Mouse (Mus musculus): ENCODE measurements around the gene Krt14. TPM values are rescaled to one million over a fixed set of nuclear protein-coding genes. Genes with fewer than 3 reads are reported as not detected.

Krt14 gene
- polyA plus RNA-seq, 1 experiment from 2014 or later: 7.8 TPM

GRCm38 (mm10) chr11:100203448-100203847 is 3.9 kb downstream of the Krt14 start:
- ATAC-seq (replicated peaks; ENCODE audit: extremely low read depth, insufficient read depth, low FRiP score): no peak
- H3K9me3 ChIP-seq (replicated peaks; ENCODE audit: control insufficient read depth, low read length): no peaks in the 10 kb centered on the region
- H3K4me1 ChIP-seq (ENCODE audit: control insufficient read depth, insufficient read depth, low read length): no peaks in the 10 kb centered on the region
- H3K4me3 ChIP-seq (ENCODE audit: low read length): no peak overlapping the region
- no peak overlapping the region for H3K27ac ChIP-seq (ENCODE audit: low read length)
- no peak overlapping the region for H3K4me2 ChIP-seq (ENCODE audit: low read depth, low read length)
- H3K27me3 ChIP-seq (ENCODE audit: control insufficient read depth, insufficient read depth, low read length): no peaks in the 10 kb centered on the region
- H3K36me3 ChIP-seq (ENCODE audit: control insufficient read depth, insufficient read depth): no peaks in the 10 kb centered on the region
- WGBS: 18% methylated on average over 6 of the region's 6 CpGs
- H3K9ac ChIP-seq (ENCODE audit: low read length): no peak overlapping the region

GRCm38 (mm10) chr11:100202906-100203305 is 4.4 kb downstream of the Krt14 start:
- no peak overlapping the region for H3K9ac ChIP-seq (ENCODE audit: low read length)
- WGBS: 72% methylated on average over 4 of the region's 4 CpGs

DNA sequence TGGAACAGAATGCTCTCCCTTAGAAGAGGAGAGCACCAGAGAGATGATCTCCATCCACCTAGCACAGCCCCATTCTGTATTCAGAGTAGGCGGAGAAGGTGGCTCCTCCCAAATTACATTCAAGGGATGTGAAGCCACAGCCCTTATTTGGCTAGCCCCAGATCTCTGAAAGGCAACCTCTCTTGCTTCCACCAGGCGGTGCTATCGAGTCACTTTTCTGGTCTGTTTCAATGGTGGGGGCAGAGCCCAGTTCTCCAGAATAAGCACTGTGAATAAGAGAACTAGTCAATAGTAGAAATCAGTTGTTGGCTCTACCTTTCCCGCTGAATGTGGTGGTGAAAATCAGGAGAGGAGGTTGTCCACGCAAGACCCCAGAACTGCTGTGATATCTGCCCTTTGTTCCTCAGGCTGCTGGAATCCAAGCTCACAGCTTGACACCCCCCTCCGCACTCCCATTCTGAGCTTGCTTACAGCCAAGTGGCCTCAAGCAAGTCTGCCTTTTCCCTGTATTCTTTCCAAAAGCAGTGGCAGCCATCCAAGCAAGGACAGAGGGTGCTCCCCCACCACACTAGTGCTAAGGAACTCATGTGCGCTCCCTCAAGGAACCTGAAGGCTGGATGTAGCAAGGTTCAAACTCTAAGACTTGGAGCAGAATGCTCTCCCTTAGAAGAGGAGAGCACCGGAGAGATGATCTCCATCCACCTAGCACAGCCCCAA is 7.1 kb downstream of the Krt14 start:
- Histone ChIP-seq H3K36me3 (ENCODE audit: control insufficient read depth, insufficient read depth) (no peaks in the 10 kb centered on the region), H3K9ac (ENCODE audit: low read length) (no peak overlapping the region), H3K4me2 (ENCODE audit: low read depth, low read length) (no peak overlapping the region), H3K27me3 (ENCODE audit: control insufficient read depth, insufficient read depth, low read length) (no peaks in the 10 kb centered on the region), H3K9me3 (replicated peaks; ENCODE audit: control insufficient read depth, low read length) (no peaks in the 10 kb centered on the region), H3K4me1 (ENCODE audit: control insufficient read depth, insufficient read depth, low read length) (no peaks in the 10 kb centered on the region), H3K27ac (ENCODE audit: low read length) (no peak overlapping the region), H3K4me3 (ENCODE audit: low read length) (no peak overlapping the region)
- no peak for ATAC-seq (replicated peaks; ENCODE audit: extremely low read depth, insufficient read depth, low FRiP score)
- 47% methylated on average over 8 of the region's 8 CpGs for WGBS

More at GRCm38 (mm10) chr11:100202906-100203305, 4.4 kb downstream of the Krt14 start:
- Histone ChIP-seq H3K27ac (ENCODE audit: low read length) (no peak overlapping the region), H3K9me3 (replicated peaks; ENCODE audit: control insufficient read depth, low read length) (no peaks in the 10 kb centered on the region), H3K4me3 (ENCODE audit: low read length) (no peak overlapping the region), H3K36me3 (ENCODE audit: control insufficient read depth, insufficient read depth) (no peaks in the 10 kb centered on the region), H3K4me1 (ENCODE audit: control insufficient read depth, insufficient read depth, low read length) (no peaks in the 10 kb centered on the region), H3K27me3 (ENCODE audit: control insufficient read depth, insufficient read depth, low read length) (no peaks in the 10 kb centered on the region), H3K4me2 (ENCODE audit: low read depth, low read length) (no peak overlapping the region)
- no peak for ATAC-seq (replicated peaks; ENCODE audit: extremely low read depth, insufficient read depth, low FRiP score)

- no peaks in the 10 kb centered on the region for H3K9me3 ChIP-seq (replicated peaks; ENCODE audit: control insufficient read depth, low read length)
- 56% methylated on average over 4 of the region's 4 CpGs for WGBS
Measured at GRCm38 (mm10) chr11:100198666-100199065, 8.7 kb downstream of the Krt14 start.

DNA sequence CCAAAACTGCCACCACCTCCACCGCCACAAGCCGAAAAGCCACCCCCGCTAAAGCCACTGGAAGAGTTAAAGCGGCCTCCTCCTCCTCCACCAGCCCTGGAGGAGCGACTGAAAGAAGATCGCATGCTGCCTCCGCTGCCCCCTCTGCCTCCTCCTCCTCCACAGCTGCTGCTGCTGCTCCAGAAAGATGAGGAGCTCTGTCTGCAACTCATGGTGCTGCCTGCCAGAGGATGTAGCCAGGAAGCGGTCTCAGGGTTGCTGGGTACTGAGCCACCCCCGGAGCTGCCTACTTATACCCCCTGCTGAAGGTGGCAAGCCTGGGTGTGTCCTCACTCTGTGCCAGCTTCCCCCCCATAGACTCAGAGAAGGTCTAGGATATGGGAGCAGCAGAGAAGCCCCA is 14.4 kb downstream of the Krt14 start, which contains the start of gene Krt9:
Gene Krt9 (minus strand): TSS at position 255 of the 400 bp plus-strand sequence.
- no peak for ATAC-seq (replicated peaks; ENCODE audit: extremely low read depth, insufficient read depth, low FRiP score)
- 37% methylated on average over 9 of the region's 9 CpGs for WGBS

More at GRCm38 (mm10) chr11:100198666-100199065, 8.7 kb downstream of the Krt14 start:
- H3K4me2 ChIP-seq (ENCODE audit: low read depth, low read length): no peak overlapping the region
- no peak overlapping the region for H3K9ac ChIP-seq (ENCODE audit: low read length)
- H3K27ac ChIP-seq (ENCODE audit: low read length): no peak overlapping the region
- H3K36me3 ChIP-seq (ENCODE audit: control insufficient read depth, insufficient read depth): no peaks in the 10 kb centered on the region
- no peak for ATAC-seq (replicated peaks; ENCODE audit: extremely low read depth, insufficient read depth, low FRiP score)
- no peaks in the 10 kb centered on the region for H3K27me3 ChIP-seq (ENCODE audit: control insufficient read depth, insufficient read depth, low read length)
- no peak overlapping the region for H3K4me3 ChIP-seq (ENCODE audit: low read length)
- H3K4me1 ChIP-seq (ENCODE audit: control insufficient read depth, insufficient read depth, low read length): no peaks in the 10 kb centered on the region

DNA sequence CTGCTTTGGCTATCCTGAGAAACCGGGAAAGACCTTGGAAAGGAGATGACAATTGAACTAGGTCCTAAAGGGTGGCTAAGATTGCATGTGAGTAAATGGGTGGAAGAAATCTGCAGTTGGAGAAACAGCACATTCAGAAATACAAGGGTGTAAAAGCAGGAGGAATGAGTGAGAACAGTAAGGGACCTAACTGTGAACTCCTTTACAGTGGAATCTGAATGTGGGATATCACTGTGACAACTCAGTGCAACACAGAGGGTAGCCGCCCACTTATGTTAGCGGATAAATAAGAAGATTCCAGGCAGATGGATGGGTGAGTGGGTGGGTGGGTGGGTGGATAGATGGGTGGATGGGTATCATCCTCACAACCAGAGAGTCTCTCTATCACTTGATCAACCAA is 15.5 kb downstream of the Krt14 start:
- no peaks in the 10 kb centered on the region for H3K9me3 ChIP-seq (replicated peaks; ENCODE audit: control insufficient read depth, low read length)
- no peaks in the 10 kb centered on the region for H3K36me3 ChIP-seq (ENCODE audit: control insufficient read depth, insufficient read depth)
- H3K4me3 ChIP-seq (ENCODE audit: low read length): no peak overlapping the region
- no peaks in the 10 kb centered on the region for H3K4me1 ChIP-seq (ENCODE audit: control insufficient read depth, insufficient read depth, low read length)
- no peaks in the 10 kb centered on the region for H3K27me3 ChIP-seq (ENCODE audit: control insufficient read depth, insufficient read depth, low read length)
- H3K4me2 ChIP-seq (ENCODE audit: low read depth, low read length): no peak overlapping the region
- ATAC-seq (replicated peaks; ENCODE audit: extremely low read depth, insufficient read depth, low FRiP score): no peak
- no peak overlapping the region for H3K27ac ChIP-seq (ENCODE audit: low read length)
- WGBS: 79% methylated on average over 3 of the region's 3 CpGs
- H3K9ac ChIP-seq (ENCODE audit: low read length): no peak overlapping the region

More for the DNA sequence above, 14.4 kb downstream of the Krt14 start, which contains the start of gene Krt9:
- Histone ChIP-seq H3K9ac (ENCODE audit: low read length) (no peak within 1 kb of the TSS), H3K36me3 (ENCODE audit: control insufficient read depth, insufficient read depth) (no peaks in the 10 kb centered on the region), H3K4me2 (ENCODE audit: low read depth, low read length) (no peak within 1 kb of the TSS), H3K9me3 (replicated peaks; ENCODE audit: control insufficient read depth, low read length) (no peaks in the 10 kb centered on the region), H3K27ac (ENCODE audit: low read length) (no peak within 1 kb of the TSS), H3K4me1 (ENCODE audit: control insufficient read depth, insufficient read depth, low read length) (no peaks in the 10 kb centered on the region), H3K4me3 (ENCODE audit: low read length) (no peak within 1 kb of the TSS), H3K27me3 (ENCODE audit: control insufficient read depth, insufficient read depth, low read length) (no peaks in the 10 kb centered on the region)

GRCm38 (mm10) chr11:100186736-100187135 is 20.6 kb downstream of the Krt14 start:
- no peak overlapping the region for H3K9ac ChIP-seq (ENCODE audit: low read length)
- H3K36me3 ChIP-seq (ENCODE audit: control insufficient read depth, insufficient read depth): no peaks in the 10 kb centered on the region
- WGBS: 76% methylated on average over 8 of the region's 8 CpGs
- H3K27ac ChIP-seq (ENCODE audit: low read length): no peak overlapping the region
- H3K9me3 ChIP-seq (replicated peaks; ENCODE audit: control insufficient read depth, low read length): no peaks in the 10 kb centered on the region
- ATAC-seq (replicated peaks; ENCODE audit: extremely low read depth, insufficient read depth, low FRiP score): no peak
- H3K4me1 ChIP-seq (ENCODE audit: control insufficient read depth, insufficient read depth, low read length): no peaks in the 10 kb centered on the region
- H3K27me3 ChIP-seq (ENCODE audit: control insufficient read depth, insufficient read depth, low read length): no peaks in the 10 kb centered on the region
- H3K4me3 ChIP-seq (ENCODE audit: low read length): no peak overlapping the region
- H3K4me2 ChIP-seq (ENCODE audit: low read depth, low read length): no peak overlapping the region

- Histone ChIP-seq H3K4me2 (ENCODE audit: low read depth, low read length) (no peak overlapping the region), H3K36me3 (ENCODE audit: control insufficient read depth, insufficient read depth) (no peaks in the 10 kb centered on the region), H3K4me3 (ENCODE audit: low read length) (no peak overlapping the region), H3K9ac (ENCODE audit: low read length) (no peak overlapping the region), H3K4me1 (ENCODE audit: control insufficient read depth, insufficient read depth, low read length) (no peaks in the 10 kb centered on the region), H3K27me3 (ENCODE audit: control insufficient read depth, insufficient read depth, low read length) (no peaks in the 10 kb centered on the region), H3K27ac (ENCODE audit: low read length) (no peak overlapping the region), H3K9me3 (replicated peaks; ENCODE audit: control insufficient read depth, low read length) (no peaks in the 10 kb centered on the region)
- no peak for ATAC-seq (replicated peaks; ENCODE audit: extremely low read depth, insufficient read depth, low FRiP score)
- WGBS: 61% methylated on average over 7 of the region's 7 CpGs
Measured at GRCm38 (mm10) chr11:100181725-100182124, 25.6 kb downstream of the Krt14 start.

- Histone ChIP-seq H3K27ac (ENCODE audit: low read length) (no peak overlapping the region), H3K36me3 (ENCODE audit: control insufficient read depth, insufficient read depth) (no peaks in the 10 kb centered on the region), H3K9ac (ENCODE audit: low read length) (no peak overlapping the region), H3K4me1 (ENCODE audit: control insufficient read depth, insufficient read depth, low read length) (no peaks in the 10 kb centered on the region), H3K9me3 (replicated peaks; ENCODE audit: control insufficient read depth, low read length) (no peaks in the 10 kb centered on the region), H3K4me3 (ENCODE audit: low read length) (no peak overlapping the region), H3K27me3 (ENCODE audit: control insufficient read depth, insufficient read depth, low read length) (no peaks in the 10 kb centered on the region), H3K4me2 (ENCODE audit: low read depth, low read length) (no peak overlapping the region)
- no peak for ATAC-seq (replicated peaks; ENCODE audit: extremely low read depth, insufficient read depth, low FRiP score)
- WGBS: 59% methylated on average over 3 of the region's 3 CpGs
Measured at GRCm38 (mm10) chr11:100179260-100179659, 28.1 kb downstream of the Krt14 start.

Data from heart, embryonic 16.5 days (tissue).